Mouse (Mus musculus) bone marrow, adult 2 months (tissue): ENCODE results near the gene Syt5. TPM values are rescaled to one million over a fixed set of nuclear protein-coding genes. Genes with fewer than 3 reads are reported as not detected.
"Not testable (repeated sequence)": the region's sequence is repeated elsewhere in the genome, so short reads cannot be mapped to it uniquely, and the experiment has no call there.

ENCODE experiments used
- H3K27ac ChIP-seq: fragments of 200-500 bp; 2 replicates; pipeline ENCODE4 v1.5.1; 2012; ENCODE audit warnings: low read depth, mild to moderate bottlenecking, control low read depth, inconsistent platforms, low read length; ENCODE audit not compliant: control insufficient read depth, poor library complexity, insufficient read depth
- H3K4me1 ChIP-seq: fragments of 200-500 bp; 2 replicates; pipeline ENCODE4 v1.6.1; 2011; ENCODE audit warnings: low read length; ENCODE audit not compliant: control insufficient read depth, insufficient read depth
- H3K4me3 ChIP-seq: fragments of 200-500 bp; replicated peaks from 2 replicates; pipeline ENCODE3; 2011; ENCODE audit warnings: mild to moderate bottlenecking, low read depth, low read length, control low read depth; ENCODE audit not compliant: control insufficient read depth
- CTCF ChIP-seq: fragments of 200-500 bp; IDR thresholded peaks from 2 replicates; pipeline ENCODE4 v1.5.1; 2011; ENCODE audit warnings: low read length, control low read depth; ENCODE audit not compliant: control insufficient read depth, insufficient read depth
- POLR2A ChIP-seq: fragments of 200-500 bp; IDR thresholded peaks from 2 replicates; pipeline ENCODE4 v1.6.1; 2011; ENCODE audit warnings: low read depth, mild to moderate bottlenecking, control low read depth, low read length, borderline replicate concordance; ENCODE audit not compliant: control insufficient read depth
- WGBS: fragments of 180-500 bp; shearing (Covaris S2); methylation state at CpG from one replicate; pipeline ENCODE4 v1.1.7; 2018; 5-methylcytosine and 5-hydroxymethylcytosine counted together
- polyA plus RNA-seq: library from polyadenylated mRNA; stranded (reverse); fragments of >200 nt; gene quantifications from 2 replicates; pipeline ENCODE4 v1.2.4, GENCODE M21; 2011; ENCODE audit warnings: low replicate concordance; ENCODE audit not compliant: missing spikeins, insufficient read depth, insufficient read length

The Syt5 gene
- polyA plus RNA-seq, 1 experiment, result not detected

DNA sequence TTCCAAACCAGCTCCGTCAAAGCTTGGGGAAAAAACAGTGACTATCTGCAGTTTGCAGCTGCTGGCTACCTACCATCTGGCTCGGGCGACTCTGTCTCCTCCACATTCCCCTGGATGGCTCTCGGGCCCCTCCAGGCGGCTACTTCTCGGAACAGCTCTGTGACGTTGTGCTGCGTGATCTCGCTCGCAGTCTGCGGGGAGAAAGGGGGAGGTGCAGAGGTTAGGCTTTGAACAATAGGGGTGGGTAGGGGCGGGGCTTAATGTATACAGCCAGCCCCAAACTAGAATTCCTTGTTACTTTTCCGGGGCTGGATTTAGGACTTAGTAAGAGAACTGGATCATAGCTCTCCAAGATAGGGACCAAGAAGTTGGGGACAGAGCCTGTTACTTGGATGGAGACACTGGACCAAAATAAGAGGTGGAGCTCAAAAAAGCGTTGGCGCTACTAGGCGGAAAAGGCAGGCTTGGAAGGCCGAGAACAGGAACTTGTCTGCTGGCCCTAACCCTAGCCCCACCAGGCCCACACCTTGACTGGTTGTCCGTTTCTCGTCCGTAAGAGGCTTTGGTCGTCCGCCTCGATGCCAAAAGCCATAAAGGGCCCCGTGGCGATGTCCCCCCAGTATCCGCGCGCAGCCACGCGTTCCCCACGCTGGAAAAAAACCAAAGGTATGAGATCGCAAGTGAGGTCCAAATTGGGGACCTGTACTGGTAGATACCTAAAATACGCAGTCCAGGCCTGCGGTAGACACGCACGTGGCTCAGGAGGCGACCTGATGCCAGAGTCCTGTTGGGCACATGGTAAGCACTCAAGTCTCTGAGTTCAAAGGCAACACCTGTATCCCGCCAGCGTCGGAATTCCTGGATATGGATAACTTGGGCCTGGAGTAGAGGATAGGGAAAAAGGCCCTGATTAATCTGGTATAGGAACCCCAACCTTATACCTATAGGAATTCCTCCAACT lies 20.7 kb downstream of the Syt5 start:
- H3K27ac ChIP-seq, result peak overlapping the region; percentile 58; the same call in 1 of the 2 replicates
- TF ChIP-seq CTCF, result peak; percentile 63
- TF ChIP-seq POLR2A, result no peak
- WGBS, result 16% methylated on average over 40 of the region's 40 CpGs

DNA sequence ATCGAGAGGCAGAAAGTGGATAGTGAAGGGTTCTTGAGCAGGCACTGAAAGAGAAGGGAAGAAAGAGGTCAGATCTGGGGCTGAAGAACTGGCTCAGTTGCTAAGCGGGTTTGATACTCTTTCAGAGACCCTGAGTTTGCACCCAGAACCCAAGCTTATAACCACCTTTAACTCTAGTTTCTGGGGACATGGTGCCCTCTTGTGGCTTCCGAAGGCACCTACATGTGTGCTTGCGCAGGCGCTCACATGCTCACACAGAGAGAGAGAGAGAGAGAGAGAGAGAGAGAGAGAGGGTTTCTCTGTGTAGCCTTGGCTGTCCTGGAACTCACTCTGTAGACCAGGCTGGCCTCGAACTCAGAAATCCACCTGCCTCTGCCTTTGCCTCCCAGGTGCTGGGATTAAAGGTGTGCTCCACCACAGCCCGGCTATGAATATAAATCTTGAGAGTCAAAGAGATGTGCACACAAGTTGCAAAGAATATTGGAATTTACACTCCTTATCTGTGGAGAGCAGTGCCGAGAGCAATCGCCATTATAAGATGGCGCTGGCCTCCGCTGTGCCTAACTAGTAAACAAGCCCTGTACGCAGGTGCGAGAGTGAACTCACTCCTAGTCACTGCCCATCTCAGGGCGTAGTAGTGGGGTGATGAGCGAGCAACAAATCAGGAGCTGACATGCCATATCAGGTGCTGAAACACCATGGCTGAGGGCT lies 23.0 kb downstream of the Syt5 start, which contains the start of gene Tnni3:
Tnni3 (minus strand) TSS at position 18 of the 711 bp plus-strand sequence.
- 57% methylated on average over 15 of the region's 15 CpGs for WGBS
- H3K4me3 ChIP-seq, H3K27ac ChIP-seq, H3K4me1 ChIP-seq: not testable (repeated sequence)
- peak; percentile 71 for TF ChIP-seq CTCF

More for the DNA sequence above, 20.7 kb downstream of the Syt5 start:
- no peaks in the 10 kb centered on the region; the same call in 1 of the 2 replicates for H3K4me1 ChIP-seq
- H3K4me3 ChIP-seq, result peak overlapping the region; percentile 44

DNA sequence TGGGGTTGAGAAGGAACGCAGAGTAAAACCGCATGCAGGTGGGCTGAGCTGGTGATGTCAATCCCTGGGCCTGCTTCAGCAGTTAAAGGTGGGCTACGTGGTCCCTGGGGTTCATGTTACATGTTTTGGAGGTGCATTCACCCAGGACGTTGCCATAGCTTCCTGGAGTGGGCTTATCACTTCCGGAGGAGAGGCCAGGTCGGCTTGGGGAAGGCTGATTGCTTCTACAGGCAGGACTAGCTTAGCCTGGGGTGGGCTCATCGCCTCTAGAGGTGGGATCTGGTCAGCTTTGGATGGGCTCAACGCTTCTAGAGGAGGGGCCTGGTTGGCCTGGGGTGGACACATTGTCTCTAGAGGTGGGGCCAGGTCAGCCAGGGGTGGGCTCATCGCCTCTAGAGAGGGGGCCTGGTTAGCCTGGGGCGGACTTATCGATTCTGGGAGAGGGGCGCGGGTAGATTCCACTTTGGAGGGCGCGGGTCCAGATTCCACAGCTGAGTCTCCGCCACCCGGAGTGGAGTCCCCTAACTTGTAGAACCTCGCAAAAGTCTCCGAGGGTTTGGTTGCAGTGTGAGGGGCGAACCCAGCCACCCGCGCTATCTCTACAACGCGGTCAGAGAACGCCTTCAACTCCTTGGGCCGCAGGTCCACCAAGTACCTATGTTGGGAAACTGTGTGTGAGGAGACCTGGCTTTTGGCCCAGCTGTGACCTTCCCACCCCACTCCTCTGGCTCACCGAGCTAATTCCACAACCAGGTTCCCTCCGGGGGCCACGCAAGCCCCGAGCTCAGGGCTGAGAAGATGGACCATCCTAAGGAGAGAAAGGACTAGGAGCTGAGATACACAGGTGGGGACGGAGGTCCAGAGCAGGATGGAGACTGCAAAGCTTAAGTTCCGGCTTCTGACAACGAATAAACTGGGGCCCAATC lies 23.9 kb downstream of the Syt5 start:
- no peak overlapping the region for H3K4me3 ChIP-seq
- TF ChIP-seq POLR2A, result no peak
- no peak overlapping the region for H3K27ac ChIP-seq
- H3K4me1 ChIP-seq, result peaks cover 2% of the 10 kb centered on the region; the same call in 1 of the 2 replicates
- 86% methylated on average over 33 of the region's 33 CpGs for WGBS

DNA sequence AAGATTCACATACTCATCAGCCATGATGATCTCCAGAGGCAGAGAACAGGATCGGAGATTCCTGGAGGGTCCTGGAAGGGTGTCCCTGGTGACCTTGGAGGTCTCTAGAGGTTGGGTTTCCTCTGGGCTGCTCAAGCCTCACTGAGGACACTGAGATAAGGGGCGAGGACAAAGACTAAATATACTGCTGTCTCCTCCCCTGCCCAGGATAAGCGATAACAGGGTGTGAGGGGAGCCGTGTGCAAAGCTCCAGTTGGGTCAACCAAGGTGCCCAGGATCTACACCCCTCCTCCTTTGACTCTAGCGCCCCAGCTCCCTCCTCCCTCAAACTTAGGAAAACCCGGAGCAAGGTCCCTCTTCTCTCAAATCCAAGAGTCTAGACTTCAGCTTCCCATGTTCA lies 25.0 kb downstream of the Syt5 start:
- H3K27ac ChIP-seq, result no peak overlapping the region
- no peak overlapping the region for H3K4me3 ChIP-seq
- TF ChIP-seq CTCF (no peak), POLR2A (no peak)
- 70% methylated on average over 6 of the region's 6 CpGs for WGBS
- H3K4me1 ChIP-seq, result peaks cover 3% of the 10 kb centered on the region; the same call in 1 of the 2 replicates

DNA sequence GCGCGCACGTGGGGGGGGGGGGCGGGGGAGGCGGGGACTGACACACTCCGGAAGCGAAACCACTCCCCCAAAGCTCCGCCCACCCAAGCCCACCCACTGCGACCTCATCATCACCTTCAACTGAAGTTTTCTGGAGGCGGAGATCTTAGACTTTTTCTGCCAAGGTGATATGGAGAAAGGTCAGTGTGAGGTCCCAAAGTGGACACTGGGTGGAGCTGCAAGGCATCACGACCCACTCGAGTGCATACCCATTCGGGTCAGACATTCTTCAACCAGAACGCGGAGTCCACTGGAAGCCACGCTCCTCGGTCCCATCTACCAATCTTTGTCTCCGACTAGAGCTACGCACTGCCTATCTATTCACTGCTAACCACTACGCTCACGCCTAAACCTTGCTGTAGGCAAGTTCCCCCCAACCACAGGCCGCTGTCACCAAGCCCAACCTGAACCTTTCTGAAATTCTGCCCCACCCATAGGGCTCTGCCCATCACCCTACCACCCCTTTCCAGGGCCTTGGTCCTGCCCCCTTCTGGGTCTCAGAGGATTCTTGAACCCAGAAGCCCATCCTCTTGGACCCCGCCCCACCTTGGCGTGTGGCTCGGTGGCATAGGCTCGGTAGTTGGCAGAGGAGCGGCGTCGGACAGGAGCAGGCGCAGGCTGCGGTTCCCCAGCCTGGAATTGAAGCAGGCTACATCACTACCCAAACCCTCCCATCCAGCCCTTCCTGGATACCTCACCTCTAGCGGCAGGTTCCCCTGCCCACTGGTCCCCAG lies 25.9 kb downstream of the Syt5 start:
- no peak overlapping the region for H3K4me3 ChIP-seq
- no peak for TF ChIP-seq POLR2A
- 0 out of 2 replicates have a peak, but pooled peaks have one; percentile 9 for TF ChIP-seq CTCF
- H3K27ac ChIP-seq, result no peak overlapping the region
- WGBS, result 40% methylated on average over 32 of the region's 32 CpGs
- peaks cover 3% of the 10 kb centered on the region; the same call in 1 of the 2 replicates for H3K4me1 ChIP-seq

DNA sequence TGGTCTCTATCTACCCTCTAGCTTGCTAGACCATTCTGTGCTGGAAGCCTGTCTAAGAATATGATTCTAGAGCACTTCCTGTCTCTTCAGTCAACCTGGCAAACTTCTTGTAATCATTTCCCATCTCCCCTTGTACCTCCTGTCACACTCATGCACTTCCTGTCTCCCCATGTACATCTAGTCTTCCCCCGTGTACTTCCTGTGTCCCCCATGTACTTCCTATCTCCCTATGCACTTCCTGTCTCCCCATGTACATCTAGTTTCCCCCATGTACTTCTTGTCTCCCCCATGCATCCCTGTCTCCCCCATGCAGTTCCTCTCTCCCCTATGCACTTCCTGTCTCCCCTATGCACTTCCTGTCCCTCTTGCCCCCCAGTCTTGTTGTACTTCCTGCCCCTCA lies 28.9 kb downstream of the Syt5 start:
- H3K27ac ChIP-seq, result no peak overlapping the region
- 4% methylated on average over 1 of the region's 1 CpGs for WGBS
- H3K4me3 ChIP-seq, result no peak overlapping the region
- peaks cover 3% of the 10 kb centered on the region; the same call in 1 of the 2 replicates for H3K4me1 ChIP-seq
- TF ChIP-seq CTCF (no peak), POLR2A (no peak)

DNA sequence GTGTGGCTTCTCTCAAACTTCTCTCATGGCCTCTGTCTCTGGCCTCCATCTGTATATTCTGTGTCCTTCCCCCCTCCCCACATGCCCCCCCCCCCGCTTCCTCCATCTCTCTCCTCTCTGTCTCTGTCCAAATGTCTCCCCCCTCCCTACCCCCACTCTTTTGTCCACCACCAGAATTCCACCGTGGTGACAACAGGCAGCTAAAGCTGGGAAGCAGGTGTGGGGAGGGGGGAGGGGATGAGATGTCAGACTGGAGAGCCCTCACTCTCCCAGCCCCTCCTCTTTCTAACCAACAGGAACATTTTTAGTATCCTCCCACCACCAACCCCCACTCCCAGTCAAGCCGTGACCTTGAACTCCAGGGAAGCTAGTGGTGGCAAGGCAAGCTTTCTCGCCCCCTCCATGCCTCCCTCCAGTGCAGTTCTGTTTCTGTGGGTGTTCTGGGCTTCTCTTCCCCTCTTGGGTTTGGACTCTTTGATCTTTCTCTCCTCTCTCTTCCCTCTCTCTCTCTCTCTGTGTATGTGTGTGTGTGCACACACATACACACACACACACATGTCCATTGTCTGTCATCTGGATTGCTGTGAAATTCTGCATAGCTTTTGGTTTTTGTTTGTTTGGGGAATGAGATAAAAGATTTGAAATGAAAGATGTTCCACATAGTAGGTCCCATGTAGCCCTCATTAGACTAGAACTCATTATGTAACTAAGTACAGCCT lies 30.9 kb downstream of the Syt5 start, which contains the start of gene Tnnt1:
Tnnt1 (minus strand) TSS at position 51 of the 719 bp plus-strand sequence.
- 54% methylated on average over 4 of the region's 4 CpGs for WGBS
- H3K4me3 ChIP-seq, result no peak within 1 kb of the TSS
- TF ChIP-seq CTCF (no peak), POLR2A (no peak)
- peaks cover 3% of the 10 kb centered on the region; the same call in 1 of the 2 replicates for H3K4me1 ChIP-seq
- H3K27ac ChIP-seq, result no peak within 1 kb of the TSS
